Mouse (Mus musculus): ENCODE measurements around the gene Stap2. TPM values are rescaled to one million over a fixed set of nuclear protein-coding genes. Genes with fewer than 3 reads are reported as not detected.

Stap2 gene
- polyA plus RNA-seq, 1 experiment from 2014 or later = 0.22 TPM

DNA sequence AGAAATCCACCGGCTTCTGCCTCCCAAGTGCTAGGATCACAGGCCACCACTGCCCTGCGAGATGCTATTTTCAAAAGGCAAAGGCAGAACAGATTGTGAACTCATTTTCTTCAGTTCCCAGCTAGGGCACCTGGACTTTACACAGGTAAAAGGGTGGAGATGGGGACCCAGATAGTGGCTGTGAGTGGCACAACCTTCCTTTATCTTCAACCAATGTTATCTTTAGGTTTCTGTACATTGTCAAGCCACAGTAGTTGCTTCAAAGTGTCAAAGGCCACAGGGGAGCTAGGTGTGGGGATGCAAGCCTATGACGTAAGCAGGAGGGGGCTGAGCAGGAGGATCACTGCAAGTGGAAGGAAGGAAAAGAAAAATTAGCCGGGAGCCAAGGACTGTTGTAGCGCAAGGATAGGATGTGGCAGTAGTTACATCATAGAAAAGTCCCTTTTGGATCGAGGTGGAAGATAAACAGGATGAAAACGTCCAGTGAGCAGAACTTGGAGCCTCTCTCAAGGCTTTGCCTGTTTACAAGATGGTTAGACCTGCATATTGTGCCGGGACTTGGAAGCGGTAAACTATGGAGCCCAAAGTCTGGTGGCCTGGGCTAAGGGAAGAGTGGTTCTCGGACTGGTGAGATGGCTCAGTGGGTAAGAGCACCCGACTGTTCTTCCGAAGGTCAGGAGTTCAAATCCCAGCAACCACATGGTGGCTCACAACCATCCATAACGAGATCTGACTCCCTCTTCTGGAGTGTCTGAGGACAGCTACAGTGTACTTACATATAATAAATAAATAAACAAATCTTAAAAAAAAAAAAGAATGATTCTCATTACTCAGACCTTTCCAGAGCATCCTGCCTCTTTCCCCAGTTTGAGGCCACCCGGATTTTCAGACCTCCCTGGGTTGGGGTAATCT lies 2.3 kb upstream of the Stap2 start:
- H3K4me3 ChIP-seq (ENCODE audit: inconsistent target) = no peak overlapping the region; the same call in 1 of the 2 replicates
- H3K36me3 ChIP-seq (ENCODE audit: inconsistent target) = peaks cover 7% of the 10 kb centered on the region; the same call in 1 of the 2 replicates
- H3K27ac ChIP-seq = no peak overlapping the region
- WGBS (ENCODE audit: missing documents) = 47% methylated on average over 10 of the region's 14 CpGs
- peaks cover 14% of the 10 kb centered on the region; the same call in 1 of the 2 replicates for H3K79me2 ChIP-seq (ENCODE audit: inconsistent target)

DNA sequence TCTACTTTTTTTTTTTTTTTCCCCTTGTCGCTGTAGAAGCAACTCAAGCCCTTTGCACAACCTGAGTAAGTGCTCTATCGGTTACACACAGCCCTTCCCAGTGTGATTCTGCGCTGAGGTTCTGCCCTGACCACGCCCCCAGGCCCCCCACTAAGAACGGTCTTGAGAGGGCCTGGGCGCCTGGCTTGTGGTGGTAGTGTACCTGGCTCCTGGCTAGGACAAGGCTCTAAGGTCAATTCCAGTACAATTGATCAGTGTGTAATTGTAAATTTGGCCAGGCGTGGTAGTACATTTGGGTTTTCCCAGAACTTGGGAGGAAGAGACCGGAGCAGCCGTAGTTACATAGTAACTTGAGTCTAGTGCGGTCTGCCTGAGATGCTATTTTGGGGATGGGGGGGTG lies 1.6 kb upstream of the Stap2 start:
- H3K36me3 ChIP-seq (ENCODE audit: inconsistent target) = peaks cover 7% of the 10 kb centered on the region; the same call in 1 of the 2 replicates
- peaks cover 14% of the 10 kb centered on the region; the same call in 1 of the 2 replicates for H3K79me2 ChIP-seq (ENCODE audit: inconsistent target)
- no peak overlapping the region for H3K27ac ChIP-seq
- no peak overlapping the region for H3K4me3 ChIP-seq (ENCODE audit: inconsistent target)
- 98% methylated on average over 9 of the region's 10 CpGs for WGBS (ENCODE audit: missing documents)

- H3K36me3 ChIP-seq (ENCODE audit: inconsistent target) = no peaks in the 10 kb centered on the region
- H3K4me3 ChIP-seq (ENCODE audit: inconsistent target) = no peak overlapping the region
- WGBS (ENCODE audit: missing documents) = 46% methylated on average over 3 of the region's 3 CpGs
- H3K27ac ChIP-seq = no peak overlapping the region
- H3K79me2 ChIP-seq (ENCODE audit: inconsistent target) = no peaks in the 10 kb centered on the region
These were observed 2.4 kb downstream of the Stap2 start for GRCm38 (mm10) chr17:56003000-56003399.

DNA sequence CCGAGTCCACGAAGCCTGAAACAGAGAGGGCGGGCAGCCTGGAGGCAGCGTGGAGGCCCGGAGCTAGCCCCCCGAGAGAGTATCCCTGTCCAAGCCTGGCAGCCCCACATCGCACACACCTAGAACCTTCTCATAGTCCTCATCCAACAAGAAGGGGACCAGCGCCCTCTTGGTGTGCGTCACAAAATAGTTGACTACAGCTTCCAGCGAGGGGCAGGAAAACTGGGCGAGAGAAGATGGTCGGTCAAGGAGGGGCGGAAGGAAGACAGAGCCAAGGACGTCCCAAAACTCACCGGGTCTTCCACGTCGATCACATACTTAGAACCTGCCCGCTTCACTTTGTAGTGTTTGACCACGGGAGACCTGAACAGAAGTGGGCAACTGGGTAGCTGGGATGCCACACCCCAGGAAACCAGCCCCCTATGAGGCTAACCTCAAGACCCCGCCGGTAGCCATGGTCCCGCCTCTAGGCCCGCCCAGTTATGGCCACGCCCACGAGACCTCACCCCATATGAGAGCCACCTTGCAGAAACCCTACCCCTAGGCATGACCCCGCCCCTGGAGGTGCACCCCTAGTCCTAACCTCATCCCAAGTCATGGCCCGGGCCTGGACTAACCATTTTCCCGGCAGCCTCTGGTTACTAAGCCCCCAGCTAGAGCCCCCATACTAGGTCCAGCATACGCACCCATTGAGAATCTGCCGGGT lies 5.4 kb downstream of the Stap2 start:
- no peaks in the 10 kb centered on the region for H3K36me3 ChIP-seq (ENCODE audit: inconsistent target)
- no peak overlapping the region for H3K4me3 ChIP-seq (ENCODE audit: inconsistent target)
- H3K27ac ChIP-seq = no peak overlapping the region
- WGBS (ENCODE audit: missing documents) = 32% methylated on average over 29 of the region's 30 CpGs
- no peaks in the 10 kb centered on the region for H3K79me2 ChIP-seq (ENCODE audit: inconsistent target)

DNA sequence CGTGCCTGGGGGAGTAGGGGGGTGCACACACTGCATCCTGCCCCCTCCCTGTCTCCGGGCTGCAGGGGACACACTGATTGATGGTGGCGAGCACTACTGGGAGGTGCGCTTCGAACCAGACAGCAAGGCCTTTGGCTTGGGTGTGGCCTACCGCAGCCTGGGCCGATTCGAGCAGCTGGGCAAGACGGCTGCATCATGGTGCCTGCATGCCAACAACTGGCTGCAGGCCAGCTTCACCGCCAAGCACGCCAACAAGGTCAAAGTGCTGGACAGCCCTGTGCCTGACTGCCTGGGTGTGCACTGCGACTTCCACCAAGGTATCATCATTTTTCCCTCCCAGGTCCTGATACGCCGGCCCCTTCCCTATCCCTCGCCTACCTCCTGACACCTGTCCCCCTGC lies 9.4 kb downstream of the Stap2 start:
- H3K4me3 ChIP-seq (ENCODE audit: inconsistent target) = no peak overlapping the region
- H3K36me3 ChIP-seq (ENCODE audit: inconsistent target) = no peaks in the 10 kb centered on the region
- no peak overlapping the region for H3K27ac ChIP-seq
- 92% methylated on average over 14 of the region's 15 CpGs for WGBS (ENCODE audit: missing documents)
- no peaks in the 10 kb centered on the region for H3K79me2 ChIP-seq (ENCODE audit: inconsistent target)

- Histone ChIP-seq H3K36me3 (ENCODE audit: inconsistent target) (no peaks in the 10 kb centered on the region), H3K27ac (no peak overlapping the region), H3K79me2 (ENCODE audit: inconsistent target) (no peaks in the 10 kb centered on the region), H3K4me3 (ENCODE audit: inconsistent target) (no peak overlapping the region)
- WGBS (ENCODE audit: missing documents) = 88% methylated on average over 8 of the region's 8 CpGs
These were observed 15.0 kb downstream of the Stap2 start for GRCm38 (mm10) chr17:55990278-55990898.

GRCm38 (mm10) chr17:55986030-55986961 lies 19.1 kb downstream of the Stap2 start, which contains the start of gene Fsd1:
Gene Fsd1, plus strand, starts transcription at chr17:55986509.
- no peak within 1 kb of the TSS for H3K4me3 ChIP-seq (ENCODE audit: inconsistent target)
- WGBS (ENCODE audit: missing documents) = 21% methylated on average over 26 of the region's 35 CpGs
- no peak within 1 kb of the TSS for H3K27ac ChIP-seq
- H3K79me2 ChIP-seq (ENCODE audit: inconsistent target) = no peaks in the 10 kb centered on the region
- H3K36me3 ChIP-seq (ENCODE audit: inconsistent target) = no peaks in the 10 kb centered on the region

- no peaks in the 10 kb centered on the region for H3K79me2 ChIP-seq (ENCODE audit: inconsistent target)
- WGBS (ENCODE audit: missing documents) = 81% methylated on average over 3 of the region's 3 CpGs
- no peaks in the 10 kb centered on the region for H3K36me3 ChIP-seq (ENCODE audit: inconsistent target)
- no peak overlapping the region for H3K4me3 ChIP-seq (ENCODE audit: inconsistent target)
- H3K27ac ChIP-seq = no peak overlapping the region
These were observed 28.1 kb downstream of the Stap2 start for GRCm38 (mm10) chr17:55977301-55977700.

DNA sequence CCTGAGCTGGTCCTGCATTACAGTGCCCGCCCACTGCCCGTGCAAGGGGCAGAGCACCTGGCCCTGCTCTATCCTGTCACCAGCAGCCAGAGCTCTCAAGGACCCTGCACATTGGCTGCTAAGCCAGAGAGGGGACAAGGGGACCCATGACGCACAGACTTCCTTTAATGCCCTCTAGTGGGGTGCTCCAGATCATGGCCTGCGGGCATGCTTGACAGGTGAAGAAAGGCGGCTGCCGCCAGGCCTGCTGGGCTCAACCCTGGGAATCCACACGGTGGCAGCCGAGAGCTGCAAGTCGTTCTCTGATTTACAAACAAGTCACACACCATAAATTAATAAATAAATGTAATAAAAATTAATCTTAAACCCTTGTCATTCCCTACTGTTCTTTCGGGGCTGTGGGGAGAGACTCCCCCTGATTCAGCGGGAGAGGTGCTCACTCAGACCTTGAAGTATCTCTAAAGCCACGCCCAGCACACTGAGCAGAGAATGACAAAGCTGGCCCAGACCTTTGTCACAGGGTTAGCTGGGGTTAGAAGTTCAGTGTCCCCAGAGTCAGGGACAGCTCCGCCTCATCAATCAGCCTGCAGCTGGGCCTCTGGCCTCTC lies 29.0 kb downstream of the Stap2 start:
- H3K79me2 ChIP-seq (ENCODE audit: inconsistent target) = no peaks in the 10 kb centered on the region
- WGBS (ENCODE audit: missing documents) = 27% methylated on average over 12 of the region's 13 CpGs
- no peak overlapping the region for H3K4me3 ChIP-seq (ENCODE audit: inconsistent target)
- H3K36me3 ChIP-seq (ENCODE audit: inconsistent target) = no peaks in the 10 kb centered on the region
- no peak overlapping the region for H3K27ac ChIP-seq

GRCm38 (mm10) chr17:55971453-55971852 lies 33.9 kb downstream of the Stap2 start:
- Histone ChIP-seq H3K36me3 (ENCODE audit: inconsistent target) (peaks cover 17% of the 10 kb centered on the region; the same call in 1 of the 2 replicates), H3K79me2 (ENCODE audit: inconsistent target) (no peaks in the 10 kb centered on the region), H3K4me3 (ENCODE audit: inconsistent target) (no peak overlapping the region), H3K27ac (no peak overlapping the region)
- 46% methylated on average over 19 of the region's 22 CpGs for WGBS (ENCODE audit: missing documents)

- Histone ChIP-seq H3K27ac (no peak within 1 kb of the TSS), H3K79me2 (ENCODE audit: inconsistent target) (no peaks in the 10 kb centered on the region), H3K4me3 (ENCODE audit: inconsistent target) (no peak within 1 kb of the TSS), H3K36me3 (ENCODE audit: inconsistent target) (peaks cover 27% of the 10 kb centered on the region; the same call in 1 of the 2 replicates)
- 12% methylated on average over 55 of the region's 55 CpGs for WGBS (ENCODE audit: missing documents)
These were observed 35.2 kb downstream of the Stap2 start, which contains the start of gene Shd for GRCm38 (mm10) chr17:55969966-55970891. Gene Shd, plus strand, starts transcription at chr17:55970467.

GRCm38 (mm10) chr17:55969560-55969959 lies 35.8 kb downstream of the Stap2 start:
- Histone ChIP-seq H3K36me3 (ENCODE audit: inconsistent target) (peaks cover 27% of the 10 kb centered on the region; the same call in 1 of the 2 replicates), H3K79me2 (ENCODE audit: inconsistent target) (no peaks in the 10 kb centered on the region), H3K27ac (no peak overlapping the region), H3K4me3 (ENCODE audit: inconsistent target) (no peak overlapping the region)
- WGBS (ENCODE audit: missing documents) = 52% methylated on average over 11 of the region's 14 CpGs
